Mouse (Mus musculus) forebrain, postnatal 0 days (tissue): ENCODE measurements around the gene Dennd2a. TPM values are rescaled to one million over a fixed set of nuclear protein-coding genes. Genes with fewer than 3 reads are reported as not detected.

ENCODE experiments used
- ATAC-seq: fragments of 200-750 bp; cut with Nextera tagmentation; 2 replicates; pipeline ENCODE4 v1.8.0; 2017; ENCODE audit warnings: mild to moderate bottlenecking, moderate library complexity
- DNase-seq: peaks from one replicate; pipeline ENCODE4 v3.0.0-alpha.2; 2015
- H3K27ac ChIP-seq: fragments of 300-500 bp; sonication (generic); 2 replicates; pipeline ENCODE4 v1.5.1; 2014; ENCODE audit warnings: low read depth, mild to moderate bottlenecking, antibody characterized with exemption, low read length, moderate library complexity, mixed read lengths
- H3K27me3 ChIP-seq: fragments of 300-500 bp; sonication (generic); 2 replicates; pipeline ENCODE4 v1.6.1; 2014; ENCODE audit warnings: mild to moderate bottlenecking, low read length, mixed read lengths; ENCODE audit not compliant: insufficient read depth
- H3K36me3 ChIP-seq: fragments of 300-500 bp; sonication (generic); 2 replicates; pipeline ENCODE4 v1.6.1; 2014; ENCODE audit warnings: mild to moderate bottlenecking, moderate library complexity; ENCODE audit not compliant: insufficient read depth
- H3K4me1 ChIP-seq: fragments of 300-500 bp; sonication (generic); 2 replicates; pipeline ENCODE4 v1.6.1; 2014; ENCODE audit warnings: antibody characterized with exemption; ENCODE audit not compliant: insufficient read depth
- H3K4me2 ChIP-seq: fragments of 300-500 bp; sonication (generic); 2 replicates; pipeline ENCODE4 v1.6.1; 2014; ENCODE audit warnings: low read depth, mild to moderate bottlenecking, moderate library complexity
- H3K4me3 ChIP-seq: fragments of 300-500 bp; sonication (generic); 2 replicates; pipeline ENCODE4 v1.5.1; 2014; ENCODE audit warnings: low read depth, low read length, mixed read lengths
- H3K9ac ChIP-seq: fragments of 300-500 bp; sonication (generic); 2 replicates; pipeline ENCODE4 v1.6.1; 2014; ENCODE audit warnings: mild to moderate bottlenecking
- H3K9me3 ChIP-seq: fragments of 300-500 bp; sonication (generic); 2 replicates; pipeline ENCODE4 v1.6.1; 2016; ENCODE audit warnings: low read length
- CTCF ChIP-seq: sonication (generic); IDR thresholded peaks from 2 replicates; pipeline ENCODE4 v1.5.1; 2016; ENCODE audit warnings: antibody characterized with exemption, control low read depth, low read depth
- WGBS: fragments of 180-500 bp; shearing (Covaris S2); extraction: QIAGEN DNeasy Blood & Tissue Kit; methylation state at CpG from one replicate; pipeline ENCODE4 v1.1.7; 2014; 5-methylcytosine and 5-hydroxymethylcytosine counted together
- polyA plus RNA-seq: library from polyadenylated mRNA; unstranded; fragments of >200 nt; fragmentation: Nextera tagmentation; extraction: Ambion mirVana; gene quantifications from 2 replicates; pipeline ENCODE4 v1.2.1, GENCODE M21; 2015
- total RNA-seq: library from RNA; depleted of rRNA; stranded (reverse); fragments of >200 nt; gene quantifications from 2 replicates; pipeline ENCODE4 v1.2.3, GENCODE M21; 2014

The Dennd2a gene
- total and polyA plus RNA-seq, 2 experiments from 2014 or later = 8.2 to 13.7 TPM

DNA sequence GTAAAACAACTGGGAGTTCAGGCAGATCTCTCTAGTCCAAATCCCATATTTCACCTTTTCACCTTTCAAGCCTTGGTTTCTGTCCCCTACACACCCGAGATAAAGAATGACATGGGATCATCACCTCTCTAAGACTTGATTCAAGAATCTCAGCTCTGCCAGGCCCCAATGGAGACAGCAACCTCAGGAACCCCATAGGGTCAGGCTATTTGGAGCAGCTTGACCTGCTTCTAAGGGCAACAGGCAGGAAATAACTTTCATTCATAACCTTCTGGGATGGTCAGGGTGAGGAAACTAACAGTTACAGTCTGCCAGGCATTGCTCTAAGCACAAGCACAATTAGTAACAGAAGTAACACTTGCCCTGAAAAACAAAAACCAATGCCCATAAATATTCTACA, 21.0 kb downstream of the Dennd2a start:
- Histone ChIP-seq H3K27me3 (no peaks in the 10 kb centered on the region), H3K27ac (no peak overlapping the region), H3K36me3 (no peaks in the 10 kb centered on the region), H3K4me1 (0 out of 2 replicates have a peak, but pooled peaks cover 3% of the 10 kb centered on the region), H3K9ac (no peak overlapping the region), H3K4me2 (no peak overlapping the region), H3K4me3 (no peak overlapping the region), H3K9me3 (no peaks in the 10 kb centered on the region)
- DNase-seq = no peak
- 67% methylated on average over 1 of the region's 1 CpGs for WGBS
- TF ChIP-seq CTCF = no peak
- no peak for ATAC-seq

DNA sequence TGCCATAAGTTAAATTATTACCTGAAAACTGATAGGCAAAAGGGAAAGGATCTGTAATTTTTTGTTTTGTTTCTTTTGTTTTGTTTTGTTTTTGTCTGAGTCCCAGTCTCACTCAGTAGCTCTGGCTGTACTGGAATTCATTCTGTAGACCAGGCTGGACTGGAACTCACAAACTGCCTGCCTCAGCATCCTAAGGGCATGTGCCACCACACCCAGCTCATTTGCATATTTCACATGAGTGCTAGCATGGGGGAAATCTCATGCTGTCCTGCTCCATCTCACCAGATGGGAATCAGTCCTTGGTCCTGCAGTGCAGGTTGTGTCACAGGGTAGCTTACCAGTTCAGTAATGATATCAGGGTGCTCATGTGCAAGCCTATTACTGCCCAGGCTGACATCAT, 22.7 kb downstream of the Dennd2a start:
- no peak for ATAC-seq
- Histone ChIP-seq H3K27me3 (no peaks in the 10 kb centered on the region), H3K9ac (no peak overlapping the region), H3K4me1 (0 out of 2 replicates have a peak, but pooled peaks cover 3% of the 10 kb centered on the region), H3K36me3 (no peaks in the 10 kb centered on the region), H3K4me2 (no peak overlapping the region), H3K27ac (no peak overlapping the region), H3K4me3 (no peak overlapping the region), H3K9me3 (no peaks in the 10 kb centered on the region)
- TF ChIP-seq CTCF = no peak
- DNase-seq = no peak

DNA sequence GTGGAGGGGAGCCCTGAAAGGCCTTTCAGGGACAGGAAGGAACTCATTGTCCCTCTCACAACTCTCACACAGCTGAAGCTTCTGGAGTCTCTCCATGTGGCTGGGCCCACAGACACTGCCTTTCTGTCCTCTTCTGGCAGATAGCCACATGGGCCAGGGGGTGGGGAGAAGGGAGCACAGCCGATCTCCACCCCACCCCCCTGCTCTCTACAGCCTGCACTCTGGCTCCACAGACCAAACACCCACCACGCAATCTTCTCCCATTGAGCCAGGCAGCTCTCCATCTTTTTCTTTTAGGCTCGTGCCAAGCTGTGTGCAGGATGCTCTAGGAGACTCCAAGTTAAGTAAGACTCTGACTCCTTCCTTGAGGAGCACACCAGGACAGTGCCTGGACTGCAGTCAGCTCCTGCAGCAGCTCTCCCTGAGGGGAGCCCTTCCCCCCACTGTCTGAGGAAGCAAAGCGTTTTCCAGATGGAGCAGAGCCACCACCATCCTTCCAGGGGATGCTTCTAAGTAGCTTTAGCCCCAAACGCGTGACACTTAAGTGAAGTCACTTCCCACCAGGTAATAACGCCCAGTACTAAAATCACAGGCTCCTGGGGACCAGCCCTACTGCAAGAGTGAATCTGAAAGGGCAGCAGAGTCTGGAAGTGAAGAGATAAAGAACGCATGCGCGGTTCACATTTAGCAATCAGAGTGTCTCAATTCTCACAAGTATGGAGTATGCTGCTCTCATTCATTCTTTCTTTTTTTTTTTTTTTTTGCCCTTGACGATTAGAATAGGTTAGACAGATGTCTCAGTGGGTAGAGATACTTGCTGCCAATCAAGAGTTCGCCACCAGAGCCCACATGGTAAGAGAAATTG, 28.8 kb downstream of the Dennd2a start:
- Histone ChIP-seq H3K4me2 (peak overlapping the region; percentile 4; the same call in 1 of the 2 replicates), H3K27me3 (no peaks in the 10 kb centered on the region), H3K4me3 (no peak overlapping the region), H3K9me3 (no peaks in the 10 kb centered on the region), H3K27ac (peak overlapping the region; percentile 62; the same call in 1 of the 2 replicates), H3K4me1 (no peaks in the 10 kb centered on the region), H3K9ac (no peak overlapping the region), H3K36me3 (no peaks in the 10 kb centered on the region)
- peak; percentile 89 for ATAC-seq
- 32% methylated on average over 12 of the region's 12 CpGs for WGBS
- TF ChIP-seq CTCF = no peak
- DNase-seq = peak; percentile 75

DNA sequence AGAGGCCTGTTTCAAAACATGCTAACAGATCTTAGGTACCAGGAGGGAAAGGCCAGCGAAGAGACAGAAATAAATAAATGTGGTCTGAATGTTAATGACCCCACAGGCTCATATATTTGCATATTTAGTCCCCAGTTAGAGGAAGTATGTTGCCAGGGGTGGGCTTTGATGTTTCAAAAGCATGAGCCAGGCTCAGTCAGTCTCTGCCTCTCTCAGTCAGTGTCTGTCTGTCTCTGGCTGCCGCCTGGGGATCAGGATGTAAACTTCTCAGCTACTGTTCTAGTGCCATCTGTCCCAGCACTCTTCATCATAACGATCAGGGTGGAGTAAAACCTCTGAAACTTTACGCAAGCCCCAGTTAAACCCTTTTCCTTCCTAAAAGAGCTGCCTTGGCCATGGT, 29.9 kb downstream of the Dennd2a start:
- Histone ChIP-seq H3K4me2 (no peak overlapping the region), H3K9me3 (no peaks in the 10 kb centered on the region), H3K36me3 (peaks cover 3% of the 10 kb centered on the region; the same call in 1 of the 2 replicates), H3K4me3 (no peak overlapping the region), H3K9ac (no peak overlapping the region), H3K4me1 (no peaks in the 10 kb centered on the region), H3K27ac (peak overlapping the region; percentile 62), H3K27me3 (no peaks in the 10 kb centered on the region)
- ATAC-seq = peak; percentile 42
- TF ChIP-seq CTCF = no peak
- 22% methylated on average over 4 of the region's 4 CpGs for WGBS
- peak; percentile 14 for DNase-seq

DNA sequence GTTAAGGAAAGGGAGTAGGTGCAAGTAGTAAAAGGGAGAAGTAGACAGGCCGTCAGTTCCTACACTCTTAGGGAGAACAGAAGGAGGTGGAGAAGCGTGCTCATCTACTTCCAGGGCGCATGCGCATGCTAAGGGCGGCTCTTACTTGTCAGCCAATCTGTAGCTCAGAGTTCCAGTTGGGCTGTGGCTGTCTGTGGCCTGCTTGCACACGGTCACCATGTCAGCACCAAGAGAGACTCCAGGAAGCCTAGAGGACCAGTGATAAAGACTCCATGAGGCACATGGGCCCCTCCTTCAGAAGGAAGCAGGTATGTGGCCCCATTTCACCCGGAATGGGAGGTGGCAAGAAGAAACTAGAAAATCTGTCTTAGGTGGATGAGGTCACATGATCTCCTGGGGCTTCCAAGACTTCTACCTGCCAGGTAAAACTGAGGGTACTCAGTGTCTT, 30.3 kb downstream of the Dennd2a start:
- no peak for ATAC-seq
- H3K36me3 ChIP-seq = peaks cover 7% of the 10 kb centered on the region
- 80% methylated on average over 7 of the region's 7 CpGs for WGBS

DNA sequence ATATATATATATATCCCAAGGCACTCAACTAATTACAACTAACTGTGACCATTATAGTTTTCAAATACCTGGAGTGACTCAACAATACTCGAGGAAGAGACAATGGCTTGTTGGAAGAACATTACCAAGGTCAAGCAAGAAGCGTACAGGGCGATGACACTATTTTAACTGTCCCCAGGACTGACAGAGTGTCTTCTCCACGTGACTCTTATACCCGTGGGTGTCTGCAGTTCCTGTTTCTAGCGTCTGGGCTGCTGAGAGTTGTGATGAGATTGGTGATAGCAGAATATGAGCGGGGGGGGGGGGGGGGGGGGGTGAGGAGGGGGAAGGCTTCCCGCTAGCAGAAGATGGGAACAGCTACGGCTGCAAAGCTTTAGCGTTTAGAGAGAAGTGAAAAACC, 30.9 kb downstream of the Dennd2a start:
- H3K4me2 ChIP-seq = no peak overlapping the region
- WGBS = 81% methylated on average over 10 of the region's 10 CpGs
- no peaks in the 10 kb centered on the region for H3K4me1 ChIP-seq
- ATAC-seq (no peak), DNase-seq (no peak)
- no peak overlapping the region for H3K9ac ChIP-seq
- no peak overlapping the region for H3K4me3 ChIP-seq
- H3K27ac ChIP-seq = no peak overlapping the region
- no peak for TF ChIP-seq CTCF
- H3K27me3 ChIP-seq = no peaks in the 10 kb centered on the region
- peaks cover 9% of the 10 kb centered on the region for H3K36me3 ChIP-seq
- H3K9me3 ChIP-seq = no peaks in the 10 kb centered on the region

More for the DNA sequence above, 30.3 kb downstream of the Dennd2a start:
- Histone ChIP-seq H3K27ac (peak overlapping the region; percentile 50), H3K27me3 (no peaks in the 10 kb centered on the region), H3K4me3 (no peak overlapping the region), H3K4me1 (no peaks in the 10 kb centered on the region), H3K9me3 (no peaks in the 10 kb centered on the region), H3K4me2 (no peak overlapping the region), H3K9ac (no peak overlapping the region)
- DNase-seq = no peak
- TF ChIP-seq CTCF = no peak

GRCm38 (mm10) chr6:39523161-39523560, 34.5 kb downstream of the Dennd2a start:
- no peak for DNase-seq
- H3K27ac ChIP-seq = no peak overlapping the region
- H3K36me3 ChIP-seq = peaks cover 26% of the 10 kb centered on the region
- H3K9ac ChIP-seq = no peak overlapping the region
- H3K4me1 ChIP-seq = no peaks in the 10 kb centered on the region
- WGBS = 96% methylated on average over 13 of the region's 13 CpGs
- TF ChIP-seq CTCF = no peak
- ATAC-seq = no peak
- H3K27me3 ChIP-seq = no peaks in the 10 kb centered on the region
- H3K9me3 ChIP-seq = 0 out of 2 replicates have a peak, but pooled peaks cover 5% of the 10 kb centered on the region
- no peak overlapping the region for H3K4me2 ChIP-seq
- H3K4me3 ChIP-seq = no peak overlapping the region
